Mouse (Mus musculus) myocyte (in vitro differentiated cells): ENCODE measurements at regions not wholly inside any gene's neighbourhood (a gene's known extent, or its start where the extent isn't known, plus 50 kb on each side); places are given as distances from the start of the nearest gene placed in this dataset.

Experiments
- H3K27me3 ChIP-seq: one replicate; pipeline ENCODE4 v1.6.1; 2011; ENCODE audit not compliant: control insufficient read depth, insufficient read depth, insufficient read length
- H3K36me3 ChIP-seq: one replicate; pipeline ENCODE4 v1.6.1; 2011; ENCODE audit not compliant: control insufficient read depth, insufficient read depth
- H3K4me2 ChIP-seq: one replicate; pipeline ENCODE4 v1.6.1; 2011; ENCODE audit warnings: low read depth, control low read depth
- H3K4me3 ChIP-seq: one replicate; pipeline ENCODE4 v1.5.1; 2011; ENCODE audit warnings: mild to moderate bottlenecking, control low read depth, moderate library complexity
- H3K79me2 ChIP-seq: one replicate; pipeline ENCODE4 v1.6.1; 2011; ENCODE audit not compliant: control insufficient read depth, insufficient read depth
- H3ac ChIP-seq: one replicate; pipeline ENCODE4 v1.6.1; 2011; ENCODE audit not compliant: control insufficient read depth, insufficient read length
- CEBPB ChIP-seq: IDR thresholded peaks from 2 replicates; pipeline ENCODE4 v1.6.1; 2011; ENCODE audit warnings: mild to moderate bottlenecking, moderate library complexity; ENCODE audit not compliant: poor library complexity, insufficient read depth, severe bottlenecking
- E2F4 ChIP-seq: IDR thresholded peaks from one replicate; pipeline ENCODE4 v1.6.1; 2011; ENCODE audit warnings: mild to moderate bottlenecking, control low read depth, moderate library complexity; ENCODE audit not compliant: insufficient read depth
- MAX ChIP-seq: IDR thresholded peaks from one replicate; pipeline ENCODE4 v1.6.1; 2011; ENCODE audit warnings: low read depth, mild to moderate bottlenecking, control low read depth
- MYOD1 ChIP-seq, 3 experiments: IDR thresholded peaks; one replicate each; pipeline ENCODE4 v1.6.1; 2011; ENCODE audit warnings: control low read depth in 2 of 3, low read depth in 2 of 3, mild to moderate bottlenecking in 2 of 3, moderate library complexity in 1 of 3; ENCODE audit not compliant: insufficient read length in 2 of 3, control insufficient read depth in 1 of 3
- MYOG ChIP-seq, 3 experiments: IDR thresholded peaks; one replicate each; pipeline ENCODE4 v1.6.1; 2011; ENCODE audit warnings: control low read depth in 2 of 3, low read depth in 2 of 3, mild to moderate bottlenecking in 2 of 3; ENCODE audit not compliant: insufficient read length in 2 of 3, control insufficient read depth in 1 of 3, insufficient read depth in 1 of 3
- POLR2A ChIP-seq: IDR thresholded peaks from one replicate; pipeline ENCODE4 v1.6.1; 2011; ENCODE audit warnings: low read depth, mild to moderate bottlenecking, control low read depth, moderate library complexity; ENCODE audit not compliant: insufficient read length
- POLR2AphosphoS2 ChIP-seq: IDR thresholded peaks from one replicate; pipeline ENCODE4 v1.6.1; 2011; ENCODE audit warnings: low read depth, control low read depth; ENCODE audit not compliant: insufficient read length
- REST ChIP-seq: IDR thresholded peaks from one replicate; pipeline ENCODE4 v1.6.1; 2011; ENCODE audit warnings: mild to moderate bottlenecking, control low read depth, moderate library complexity; ENCODE audit not compliant: insufficient read depth, insufficient read length
- SRF ChIP-seq: IDR thresholded peaks from one replicate; pipeline ENCODE4 v1.6.1; 2011; ENCODE audit warnings: low read depth; ENCODE audit not compliant: control insufficient read depth, insufficient read length
- TCF12 ChIP-seq: IDR thresholded peaks from one replicate; pipeline ENCODE4 v1.6.1; 2011; ENCODE audit warnings: mild to moderate bottlenecking, control low read depth; ENCODE audit not compliant: poor library complexity, insufficient read depth, severe bottlenecking
- TCF3 ChIP-seq: IDR thresholded peaks from one replicate; pipeline ENCODE4 v1.6.1; 2011; ENCODE audit warnings: low read depth, control low read depth; ENCODE audit not compliant: insufficient read length
- USF1 ChIP-seq: IDR thresholded peaks from one replicate; pipeline ENCODE4 v1.6.1; 2011; ENCODE audit warnings: low read depth, mild to moderate bottlenecking, control low read depth, moderate library complexity

- no peak overlapping the region for H3K4me2 ChIP-seq
- no peak overlapping the region for H3ac ChIP-seq
- H3K27me3 ChIP-seq, result no peaks in the 10 kb centered on the region
- no peaks in the 10 kb centered on the region for H3K36me3 ChIP-seq
- TF ChIP-seq POLR2A (no peak), CEBPB (no peak), MYOG (IDR thresholded peaks at IDR 0.05; ENCODE audit: control insufficient read depth in 1 of 3, insufficient read depth in 1 of 3, insufficient read length in 2 of 3, low read depth in 2 of 3) (no peak), TCF12 (no peak), POLR2AphosphoS2 (no peak), MAX (no peak), REST (no peak), TCF3 (no peak)
- H3K79me2 ChIP-seq, result no peaks in the 10 kb centered on the region
- H3K4me3 ChIP-seq, result no peak overlapping the region
Measured at GRCm38 (mm10) chr13:101891473-101891872, 123.5 kb upstream of the Pik3r1 start.

GRCm38 (mm10) chr13:101893035-101893600 lies 125.1 kb upstream of the Pik3r1 start:
- TF ChIP-seq MYOD1 (IDR thresholded peaks at IDR 0.05; ENCODE audit: control insufficient read depth in 1 of 3, insufficient read length in 2 of 3, low read depth in 2 of 3) (no peak), SRF (no peak), MAX (no peak), E2F4 (no peak), USF1 (no peak), REST (no peak), TCF12 (no peak), TCF3 (no peak), CEBPB (no peak), MYOG (IDR thresholded peaks at IDR 0.05; ENCODE audit: control insufficient read depth in 1 of 3, insufficient read depth in 1 of 3, insufficient read length in 2 of 3, low read depth in 2 of 3) (no peak), POLR2AphosphoS2 (no peak), POLR2A (no peak)
- no peak overlapping the region for H3K4me2 ChIP-seq
- no peaks in the 10 kb centered on the region for H3K79me2 ChIP-seq
- no peak overlapping the region for H3K4me3 ChIP-seq
- H3K27me3 ChIP-seq, result no peaks in the 10 kb centered on the region
- no peak overlapping the region for H3ac ChIP-seq
- H3K36me3 ChIP-seq, result no peaks in the 10 kb centered on the region

GRCm38 (mm10) chr13:101895161-101895560 lies 127.1 kb upstream of the Pik3r1 start:
- Histone ChIP-seq H3ac (no peak overlapping the region), H3K4me2 (no peak overlapping the region), H3K27me3 (no peaks in the 10 kb centered on the region), H3K36me3 (no peaks in the 10 kb centered on the region), H3K79me2 (no peaks in the 10 kb centered on the region), H3K4me3 (no peak overlapping the region)
- no peak for TF ChIP-seq MYOG (IDR thresholded peaks at IDR 0.05; ENCODE audit: control insufficient read depth in 1 of 3, insufficient read depth in 1 of 3, insufficient read length in 2 of 3, low read depth in 2 of 3)
- no peak for TF ChIP-seq TCF3
- no peak for TF ChIP-seq POLR2A

- H3K27me3 ChIP-seq, result no peaks in the 10 kb centered on the region
Measured at GRCm38 (mm10) chr13:101895686-101896085, 127.7 kb upstream of the Pik3r1 start.

GRCm38 (mm10) chr13:101896946-101897345 lies 128.9 kb upstream of the Pik3r1 start:
- Histone ChIP-seq H3K27me3 (no peaks in the 10 kb centered on the region), H3ac (no peak overlapping the region), H3K36me3 (no peaks in the 10 kb centered on the region), H3K79me2 (no peaks in the 10 kb centered on the region), H3K4me3 (no peak overlapping the region), H3K4me2 (no peak overlapping the region)
- TF ChIP-seq SRF (no peak), USF1 (no peak), TCF12 (no peak), POLR2A (no peak), REST (no peak)

More at GRCm38 (mm10) chr13:101895686-101896085, 127.7 kb upstream of the Pik3r1 start:
- TF ChIP-seq POLR2AphosphoS2 (no peak), CEBPB (no peak)
- no peak overlapping the region for H3ac ChIP-seq
- no peak overlapping the region for H3K4me3 ChIP-seq
- no peaks in the 10 kb centered on the region for H3K79me2 ChIP-seq
- no peak overlapping the region for H3K4me2 ChIP-seq
- no peaks in the 10 kb centered on the region for H3K36me3 ChIP-seq
